Mouse (Mus musculus) embryo, embryonic 10.5 days (tissue): ENCODE results near the gene AW551984.
A peak's percentile ranks its signal among the peaks of the same experiment; 100 is the strongest.

ENCODE experiments used
- DNase-seq: peaks from one replicate; pipeline ENCODE4 v3.0.0-alpha.2; 2015; ENCODE audit warnings: low spot score

The AW551984 gene

GRCm38 (mm10) chr9:39603999-39604453 lies at the start of gene AW551984:
AW551984 (minus strand) TSS chr9:39604403.
- peak; percentile 70 for DNase-seq

- DNase-seq = no peak
These were observed 43.2 kb upstream of the AW551984 start for GRCm38 (mm10) chr9:39647382-39647781.

GRCm38 (mm10) chr9:39644785-39645184 lies 40.6 kb upstream of the AW551984 start, which contains the start of gene Olfr961:
Olfr961 (plus strand) TSS chr9:39645085.
- DNase-seq = no peak

- no peak for DNase-seq
These were observed 29.9 kb upstream of the AW551984 start for GRCm38 (mm10) chr9:39633913-39634594.

GRCm38 (mm10) chr9:39629069-39629468 lies 24.9 kb upstream of the AW551984 start:
- DNase-seq = no peak

GRCm38 (mm10) chr9:39624711-39625110 lies 20.5 kb upstream of the AW551984 start:
- DNase-seq = no peak

- DNase-seq = no peak
These were observed 19.6 kb upstream of the AW551984 start for GRCm38 (mm10) chr9:39623783-39624182.

- DNase-seq = no peak
These were observed 16.9 kb upstream of the AW551984 start, which contains the start of gene Olfr960 for GRCm38 (mm10) chr9:39621073-39621472. Olfr960 (plus strand) TSS chr9:39621373.

- DNase-seq = peak; percentile 48
These were observed 7.8 kb upstream of the AW551984 start for GRCm38 (mm10) chr9:39611953-39612352.

- no peak for DNase-seq
These were observed 6.2 kb upstream of the AW551984 start, which contains the start of gene Olfr148 for GRCm38 (mm10) chr9:39610355-39610754. Olfr148 (plus strand) TSS chr9:39610655.

- DNase-seq = no peak
These were observed 4.3 kb upstream of the AW551984 start for GRCm38 (mm10) chr9:39608497-39608896.

GRCm38 (mm10) chr9:39603333-39603845 lies 814 bp downstream of the AW551984 start:
- DNase-seq = peak; percentile 71

GRCm38 (mm10) chr9:39602536-39603332 lies 1.5 kb downstream of the AW551984 start:
- peak; percentile 58 for DNase-seq

- DNase-seq = no peak
These were observed 27.2 kb downstream of the AW551984 start for GRCm38 (mm10) chr9:39577050-39577449.

- no peak for DNase-seq
These were observed 28.7 kb downstream of the AW551984 start, which contains the start of gene Olfr959 for GRCm38 (mm10) chr9:39575469-39575868. Olfr959 (minus strand) TSS chr9:39575569.

GRCm38 (mm10) chr9:39558349-39558647 lies 45.9 kb downstream of the AW551984 start:
- DNase-seq = no peak

GRCm38 (mm10) chr9:39557529-39558348 lies 46.5 kb downstream of the AW551984 start:
- DNase-seq = peak; percentile 40

- no peak for DNase-seq
These were observed 50.3 kb downstream of the AW551984 start, which contains the start of gene Olfr958 for GRCm38 (mm10) chr9:39553946-39554345. Olfr958 (minus strand) TSS chr9:39554054.

- no peak for DNase-seq
These were observed 53.4 kb downstream of the AW551984 start for GRCm38 (mm10) chr9:39550806-39551205.
